Mouse (Mus musculus) midbrain, embryonic 10.5 days (tissue): ENCODE data around the gene Dcaf4. TPM values are rescaled to one million over a fixed set of nuclear protein-coding genes. Genes with fewer than 3 reads are reported as not detected.

Source experiments
- DNase-seq: peaks from one replicate; pipeline ENCODE4 v3.0.0-alpha.2; 2017; ENCODE audit warnings: low spot score
- H3K27ac ChIP-seq: fragments of 300-500 bp; sonication (generic); replicated peaks from 2 replicates; pipeline ENCODE4 v1.5.1; 2016; ENCODE audit warnings: mild to moderate bottlenecking
- H3K27me3 ChIP-seq: fragments of 300-500 bp; sonication (generic); 2 replicates; pipeline ENCODE4 v1.6.1; 2016; ENCODE audit warnings: low read depth, mild to moderate bottlenecking; ENCODE audit not compliant: poor library complexity, severe bottlenecking
- H3K36me3 ChIP-seq: fragments of 300-500 bp; sonication (generic); 2 replicates; pipeline ENCODE4 v1.6.1; 2016; ENCODE audit warnings: mild to moderate bottlenecking, moderate library complexity
- H3K4me1 ChIP-seq: fragments of 300-500 bp; sonication (generic); 2 replicates; pipeline ENCODE4 v1.6.1; 2016
- H3K4me3 ChIP-seq: fragments of 300-500 bp; sonication (generic); 2 replicates; pipeline ENCODE4 v1.5.1; 2016; ENCODE audit warnings: mild to moderate bottlenecking, moderate library complexity
- H3K9me3 ChIP-seq: fragments of 300-500 bp; sonication (generic); replicated peaks from 2 replicates; pipeline ENCODE4 v1.6.1; 2016; ENCODE audit warnings: mild to moderate bottlenecking
- WGBS: fragments of 180-500 bp; shearing (Covaris S2); methylation state at CpG from one replicate; pipeline ENCODE4 v1.1.7; 2016; 5-methylcytosine and 5-hydroxymethylcytosine counted together
- polyA plus RNA-seq: library from polyadenylated mRNA; unstranded; fragments of >200 nt; fragmentation: Nextera tagmentation; extraction: Ambion mirVana; gene quantifications from 2 replicates; pipeline ENCODE4 v1.2.1, GENCODE M21; 2016

Gene Dcaf4
- polyA plus RNA-seq, 1 experiment from 2014 or later = 23.8 TPM

DNA sequence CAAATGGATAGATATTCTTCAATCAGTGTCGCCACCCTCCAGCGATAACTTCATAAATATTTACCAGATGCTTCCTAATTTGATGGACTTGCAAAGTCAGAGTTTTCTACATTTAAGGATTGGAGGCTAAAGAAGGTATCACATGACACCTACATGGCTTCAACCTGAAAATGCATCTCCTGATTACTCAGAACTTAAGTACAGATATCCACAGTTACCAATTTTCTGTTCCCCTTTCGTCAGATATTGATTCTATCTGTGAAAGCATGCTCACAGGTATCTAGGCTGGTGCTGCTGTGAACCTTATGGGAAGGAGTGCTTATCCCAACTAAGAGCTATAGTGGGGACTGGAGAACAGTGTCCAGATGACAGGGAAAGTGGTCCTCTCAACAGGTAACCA is 42.3 kb downstream of the Dcaf4 start:
- H3K27ac ChIP-seq = no peak overlapping the region
- H3K4me3 ChIP-seq = no peak overlapping the region
- H3K9me3 ChIP-seq = no peaks in the 10 kb centered on the region
- H3K4me1 ChIP-seq = 0 out of 2 replicates have a peak, but pooled peaks cover 7% of the 10 kb centered on the region
- no peaks in the 10 kb centered on the region for H3K27me3 ChIP-seq
- H3K36me3 ChIP-seq = peaks cover 94% of the 10 kb centered on the region
- no peak for DNase-seq
- 93% methylated on average over 3 of the region's 3 CpGs for WGBS

DNA sequence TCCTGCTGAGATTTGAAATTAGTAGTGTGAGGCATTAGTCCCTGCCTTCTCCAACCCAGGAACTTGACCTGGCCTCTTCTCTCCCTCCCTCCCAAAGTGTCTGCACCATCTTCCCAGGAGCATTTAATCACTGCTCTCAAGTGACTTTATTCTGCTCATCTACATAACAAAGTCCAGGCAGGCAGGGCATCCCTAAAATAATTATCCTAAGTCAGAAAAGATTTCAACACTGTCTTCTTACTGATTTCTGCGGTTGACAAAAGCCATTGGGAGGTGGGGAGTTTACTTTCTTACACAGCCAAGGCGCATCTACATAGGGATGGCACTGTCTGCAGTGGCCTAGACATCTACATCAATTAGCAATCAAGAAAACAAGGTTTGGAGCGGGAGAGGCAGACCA is 49.6 kb downstream of the Dcaf4 start:
- no peak overlapping the region for H3K4me3 ChIP-seq
- H3K9me3 ChIP-seq = no peaks in the 10 kb centered on the region
- H3K27ac ChIP-seq = no peak overlapping the region
- no peaks in the 10 kb centered on the region for H3K27me3 ChIP-seq
- DNase-seq = no peak
- H3K4me1 ChIP-seq = no peaks in the 10 kb centered on the region
- H3K36me3 ChIP-seq = peaks cover 90% of the 10 kb centered on the region
- WGBS = 83% methylated on average over 3 of the region's 3 CpGs

DNA sequence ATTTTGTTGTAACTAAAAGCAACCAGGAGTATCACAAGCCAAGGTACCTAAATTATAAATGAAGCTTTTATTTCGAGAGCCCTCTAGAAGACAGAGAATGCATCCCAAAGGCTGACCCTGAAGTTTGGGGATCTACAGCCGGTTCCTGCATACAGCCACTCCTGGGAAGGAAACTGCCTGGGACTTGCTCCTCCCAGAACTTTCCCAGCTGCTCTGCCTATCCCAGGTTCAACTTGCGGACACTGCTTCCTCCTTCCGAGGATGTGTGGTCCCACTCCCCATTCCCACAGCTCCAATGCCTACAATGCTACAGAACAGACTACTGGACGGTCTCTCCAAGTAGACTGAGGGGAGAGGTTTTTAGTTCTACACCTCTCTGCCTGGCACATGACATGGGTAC is 52.5 kb downstream of the Dcaf4 start:
- no peak for DNase-seq
- H3K9me3 ChIP-seq = no peaks in the 10 kb centered on the region
- no peaks in the 10 kb centered on the region for H3K27me3 ChIP-seq
- peaks cover 87% of the 10 kb centered on the region for H3K36me3 ChIP-seq
- no peaks in the 10 kb centered on the region for H3K4me1 ChIP-seq
- no peak overlapping the region for H3K4me3 ChIP-seq
- WGBS = 89% methylated on average over 5 of the region's 5 CpGs
- H3K27ac ChIP-seq = no peak overlapping the region

DNA sequence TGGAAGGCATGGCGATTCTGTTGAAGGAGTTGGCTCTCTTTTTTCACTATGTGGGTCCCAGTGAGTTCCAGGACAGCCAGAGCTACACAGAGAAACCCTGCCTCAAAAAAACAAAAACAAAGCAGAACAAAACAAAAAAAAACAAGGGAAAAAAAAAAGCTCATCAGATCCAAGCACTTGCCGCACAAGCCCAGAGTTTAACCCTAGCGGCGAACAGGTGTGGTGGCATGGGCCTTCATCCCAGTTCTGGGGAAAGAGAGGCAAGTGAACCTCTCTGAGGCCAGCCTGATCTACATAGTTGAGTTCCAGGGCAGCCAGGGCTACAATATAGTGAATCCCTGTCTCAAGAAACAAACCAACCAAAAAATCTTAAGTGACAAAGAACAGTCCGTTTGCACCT is 57.2 kb downstream of the Dcaf4 start:
- 97% methylated on average over 5 of the region's 5 CpGs for WGBS
- H3K36me3 ChIP-seq = peaks cover 68% of the 10 kb centered on the region
- no peaks in the 10 kb centered on the region for H3K27me3 ChIP-seq
- H3K27ac ChIP-seq = no peak overlapping the region
- DNase-seq = no peak
- H3K4me3 ChIP-seq = no peak overlapping the region
- H3K4me1 ChIP-seq = peaks cover 12% of the 10 kb centered on the region; the same call in 1 of the 2 replicates
- H3K9me3 ChIP-seq = no peaks in the 10 kb centered on the region

- no peak for DNase-seq
Measured at GRCm38 (mm10) chr12:83578356-83578755, 58.1 kb downstream of the Dcaf4 start.

GRCm38 (mm10) chr12:83578896-83579569 is 58.8 kb downstream of the Dcaf4 start:
- no peak for DNase-seq
- Histone ChIP-seq H3K27ac (no peak overlapping the region), H3K4me1 (peaks cover 15% of the 10 kb centered on the region; the same call in 1 of the 2 replicates), H3K27me3 (no peaks in the 10 kb centered on the region), H3K4me3 (no peak overlapping the region), H3K36me3 (peaks cover 66% of the 10 kb centered on the region), H3K9me3 (no peaks in the 10 kb centered on the region)
- 60% methylated on average over 3 of the region's 3 CpGs for WGBS

More at GRCm38 (mm10) chr12:83578356-83578755, 58.1 kb downstream of the Dcaf4 start:
- no peak overlapping the region for H3K27ac ChIP-seq
- H3K9me3 ChIP-seq = no peaks in the 10 kb centered on the region
- 81% methylated on average over 2 of the region's 2 CpGs for WGBS
- H3K4me3 ChIP-seq = no peak overlapping the region
- peaks cover 67% of the 10 kb centered on the region for H3K36me3 ChIP-seq
- no peaks in the 10 kb centered on the region for H3K27me3 ChIP-seq
- H3K4me1 ChIP-seq = peaks cover 15% of the 10 kb centered on the region; the same call in 1 of the 2 replicates

DNA sequence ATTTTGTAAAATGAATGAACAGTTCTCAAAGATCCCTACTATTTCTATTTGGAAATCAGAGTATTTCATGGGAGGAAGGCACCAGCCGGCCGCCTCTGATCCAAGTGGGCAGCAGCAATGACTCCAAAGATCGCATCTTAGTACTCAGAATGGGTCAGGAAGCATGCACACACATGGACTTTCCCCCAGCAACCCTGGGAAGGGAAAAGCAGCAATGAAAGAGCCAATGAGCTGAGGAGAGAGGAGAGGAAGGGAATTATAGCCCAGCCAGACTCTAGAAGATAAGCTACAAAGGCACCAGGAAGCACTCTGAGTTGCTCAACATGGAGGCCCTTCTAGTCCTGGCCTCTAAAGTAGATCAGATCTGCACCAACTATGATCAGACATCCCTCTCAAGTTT is 60.0 kb downstream of the Dcaf4 start:
- Histone ChIP-seq H3K27me3 (no peaks in the 10 kb centered on the region), H3K36me3 (peaks cover 61% of the 10 kb centered on the region), H3K27ac (no peak overlapping the region), H3K4me1 (peaks cover 15% of the 10 kb centered on the region; the same call in 1 of the 2 replicates), H3K4me3 (no peak overlapping the region), H3K9me3 (no peaks in the 10 kb centered on the region)
- no peak for DNase-seq
- WGBS = 96% methylated on average over 3 of the region's 3 CpGs

DNA sequence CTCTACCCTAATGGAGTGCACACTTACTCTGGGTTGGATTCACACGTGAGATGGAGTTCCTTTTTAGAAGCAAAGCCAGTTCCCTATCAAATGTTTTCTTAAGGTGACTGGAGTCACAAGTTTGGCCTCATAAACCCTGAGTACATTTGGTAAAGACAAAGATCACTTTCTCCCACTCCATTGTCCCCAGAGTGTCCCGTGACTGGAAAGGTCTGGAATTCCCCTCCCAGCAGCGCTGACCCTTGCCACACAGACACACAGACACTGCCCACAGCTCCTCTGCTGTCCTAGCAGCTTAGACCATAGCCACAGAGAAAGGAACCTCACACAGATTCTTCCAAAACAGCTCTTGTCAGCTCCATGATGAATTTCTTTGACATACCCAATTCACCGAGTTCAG is 61.8 kb downstream of the Dcaf4 start:
- Histone ChIP-seq H3K4me3 (no peak overlapping the region), H3K9me3 (no peaks in the 10 kb centered on the region), H3K36me3 (peaks cover 58% of the 10 kb centered on the region), H3K4me1 (peaks cover 15% of the 10 kb centered on the region; the same call in 1 of the 2 replicates), H3K27ac (no peak overlapping the region), H3K27me3 (no peaks in the 10 kb centered on the region)
- 73% methylated on average over 4 of the region's 4 CpGs for WGBS
- DNase-seq = no peak

GRCm38 (mm10) chr12:83582747-83583146 is 62.5 kb downstream of the Dcaf4 start:
- Histone ChIP-seq H3K27me3 (no peaks in the 10 kb centered on the region), H3K4me1 (peaks cover 15% of the 10 kb centered on the region; the same call in 1 of the 2 replicates), H3K27ac (no peak overlapping the region), H3K36me3 (peaks cover 58% of the 10 kb centered on the region), H3K4me3 (no peak overlapping the region), H3K9me3 (no peaks in the 10 kb centered on the region)
- DNase-seq = no peak
- 86% methylated on average over 4 of the region's 4 CpGs for WGBS

DNA sequence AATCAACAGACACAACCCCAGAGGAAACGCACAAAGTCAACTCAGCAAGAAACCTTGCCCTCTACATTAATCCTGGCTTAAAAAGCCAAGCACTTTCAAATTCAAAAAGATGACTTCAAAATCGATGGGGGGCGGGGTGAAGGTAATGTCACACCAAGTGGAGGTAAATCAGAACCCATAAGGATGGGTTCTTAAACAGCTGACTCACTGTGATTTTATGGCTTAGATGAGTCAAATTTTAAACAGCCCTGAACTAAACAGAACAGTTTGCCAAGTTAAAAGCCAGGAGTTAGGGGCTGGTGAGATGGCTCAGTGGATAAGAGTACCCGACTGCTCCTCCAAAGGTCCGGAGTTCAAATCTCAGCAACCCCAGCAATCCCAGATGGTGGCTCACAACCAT is 66.4 kb downstream of the Dcaf4 start:
- peaks cover 79% of the 10 kb centered on the region for H3K36me3 ChIP-seq
- H3K9me3 ChIP-seq = no peaks in the 10 kb centered on the region
- DNase-seq = no peak
- WGBS = 95% methylated on average over 5 of the region's 5 CpGs
- no peaks in the 10 kb centered on the region for H3K27me3 ChIP-seq
- no peak overlapping the region for H3K27ac ChIP-seq
- H3K4me3 ChIP-seq = no peak overlapping the region
- peaks cover 6% of the 10 kb centered on the region; the same call in 1 of the 2 replicates for H3K4me1 ChIP-seq

Other genes with a start within 250 kb of the Dcaf4 start
- 6.4 and 9.5 TPM in 2 replicates for gene Dpf3, start 32.8 kb upstream of the Dcaf4 start, polyA plus RNA-seq
- 21.1 and 26.8 TPM in 2 replicates for gene Zfyve1, start 76.8 kb downstream of the Dcaf4 start, polyA plus RNA-seq
- gene Rbm25, start 110.8 kb downstream of the Dcaf4 start, polyA plus RNA-seq = 284 and 314 TPM in 2 replicates
- gene Psen1, start 167.7 kb downstream of the Dcaf4 start, polyA plus RNA-seq = 68.7 and 70.0 TPM in 2 replicates
- 0.09 and 0.10 TPM in 2 replicates for gene Papln, start 243.2 kb downstream of the Dcaf4 start, polyA plus RNA-seq